Mouse (Mus musculus): Measurements from ENCODE around the gene Gphn. TPM values are rescaled to one million over a fixed set of nuclear protein-coding genes. Genes with fewer than 3 reads are reported as not detected.

The Gphn gene
- total and polyA plus RNA-seq, 3 experiments = 23.1 to 30.5 TPM; not detected in 1

DNA sequence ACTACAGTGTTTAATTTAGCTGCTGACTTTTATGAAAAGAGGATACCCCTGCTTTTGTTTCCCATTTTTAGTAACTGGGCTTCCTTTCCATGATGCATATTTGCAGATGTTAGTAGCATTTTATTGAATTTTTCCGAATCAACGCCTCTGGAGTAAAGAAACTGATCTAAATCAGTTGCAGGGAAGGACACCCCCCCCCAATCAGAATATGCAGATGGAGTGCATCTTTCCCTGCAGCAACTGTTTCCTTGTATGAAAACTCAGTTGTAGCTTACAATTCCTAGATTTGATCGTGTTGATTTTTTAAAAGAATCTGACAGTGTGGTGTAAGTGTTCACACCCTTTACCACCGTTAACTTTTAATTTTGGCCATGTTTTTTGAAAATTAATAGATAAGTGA lies 2.0 kb downstream of the Gphn start:
- Histone ChIP-seq H3K79me2 (ENCODE audit: control insufficient read depth, insufficient read depth, low read length, poor library complexity) (peaks cover 36% of the 10 kb centered on the region), H3K4me3 (ENCODE audit: control insufficient read depth in 1 of 2, insufficient read depth in 1 of 2, low read depth in 2 of 2, low read length in 2 of 2) (peak overlapping the region; percentile 36 to 98; a peak in 3 of 4 replicates), H3K27me3 (ENCODE audit: control insufficient read depth in 1 of 2, insufficient read depth in 2 of 2, low read length in 2 of 2) (no peaks in the 10 kb centered on the region), H3K9ac (ENCODE audit: control insufficient read depth, low read depth, low read length, poor library complexity, severe bottlenecking) (peak overlapping the region; percentile 40), H3K36me3 (ENCODE audit: control insufficient read depth in 1 of 2, insufficient read depth in 2 of 2, low read length in 2 of 2) (peaks cover 2 to 20% of the 10 kb centered on the region in 2 experiments; a peak in 3 of 4 replicates), H3K4me1 (ENCODE audit: control insufficient read depth in 1 of 2, insufficient read depth in 2 of 2, low read length in 2 of 2) (peaks cover 13 to 16% of the 10 kb centered on the region in 2 experiments), H3K27ac (ENCODE audit: control insufficient read depth, low read depth, low read length) (no peak overlapping the region), H3K9me3 (replicated peaks; ENCODE audit: insufficient read depth, low read length) (no peaks in the 10 kb centered on the region)
- DNase-seq (ENCODE audit: low read depth, low spot score) = peak; percentile 23
- no peak for TF ChIP-seq NELFE (IDR thresholded peaks at IDR 0.05; ENCODE audit: low read depth, low read length)
- no peak for TF ChIP-seq MAX (IDR thresholded peaks at IDR 0.05; ENCODE audit: low read length)
- 0 out of 2 replicates have a peak, but pooled peaks have one; percentile 7 for TF ChIP-seq ZC3H11A (IDR thresholded peaks at IDR 0.05; ENCODE audit: low read depth, low read length)
- TF ChIP-seq RCOR1 (IDR thresholded peaks at IDR 0.05; ENCODE audit: low read depth, low read length) = no peak
- TF ChIP-seq GATA1 (IDR thresholded peaks at IDR 0.05; ENCODE audit: low read depth, low read length) = no peak

DNA sequence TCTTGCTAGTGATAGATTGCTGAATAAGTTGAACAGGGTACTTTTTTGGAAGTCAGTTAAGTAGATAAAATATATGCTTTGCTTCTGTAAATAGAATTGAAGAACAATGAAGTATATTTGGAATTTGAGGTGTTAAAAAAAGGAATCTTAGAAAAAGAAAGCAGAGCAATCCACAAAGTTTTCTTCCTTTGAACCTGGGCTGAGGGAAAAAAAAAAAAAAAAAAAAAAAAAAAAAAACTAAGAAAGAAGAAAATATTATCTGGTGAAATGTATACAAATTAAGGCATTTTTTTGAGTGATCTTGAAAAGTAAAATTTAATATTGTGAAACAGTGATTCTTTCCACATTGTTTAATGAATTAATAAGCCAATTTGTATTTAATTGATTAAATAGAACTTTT lies 6.4 kb downstream of the Gphn start:
- Histone ChIP-seq H3K4me3 (ENCODE audit: control insufficient read depth in 1 of 2, insufficient read depth in 1 of 2, low read depth in 2 of 2, low read length in 2 of 2) (no peak overlapping the region), H3K27ac (ENCODE audit: control insufficient read depth, low read depth, low read length) (no peak overlapping the region), H3K4me1 (ENCODE audit: control insufficient read depth in 1 of 2, insufficient read depth in 2 of 2, low read length in 2 of 2) (peaks cover 11 to 14% of the 10 kb centered on the region in 2 experiments), H3K27me3 (ENCODE audit: control insufficient read depth in 1 of 2, insufficient read depth in 2 of 2, low read length in 2 of 2) (no peaks in the 10 kb centered on the region), H3K79me2 (ENCODE audit: control insufficient read depth, insufficient read depth, low read length, poor library complexity) (peaks cover 30% of the 10 kb centered on the region), H3K9me3 (replicated peaks; ENCODE audit: insufficient read depth, low read length) (no peaks in the 10 kb centered on the region), H3K36me3 (ENCODE audit: control insufficient read depth in 1 of 2, insufficient read depth in 2 of 2, low read length in 2 of 2) (peaks cover 2 to 15% of the 10 kb centered on the region in 2 experiments; a peak in 3 of 4 replicates), H3K9ac (ENCODE audit: control insufficient read depth, low read depth, low read length, poor library complexity, severe bottlenecking) (no peak overlapping the region)
- TF ChIP-seq ZNF384 (IDR thresholded peaks at IDR 0.05; ENCODE audit: low read depth, low read length) = peak; percentile 74
- no peak for TF ChIP-seq SMC3 (IDR thresholded peaks at IDR 0.05; ENCODE audit: low read depth, low read length)
- no peak for DNase-seq (ENCODE audit: low read depth, low spot score)

DNA sequence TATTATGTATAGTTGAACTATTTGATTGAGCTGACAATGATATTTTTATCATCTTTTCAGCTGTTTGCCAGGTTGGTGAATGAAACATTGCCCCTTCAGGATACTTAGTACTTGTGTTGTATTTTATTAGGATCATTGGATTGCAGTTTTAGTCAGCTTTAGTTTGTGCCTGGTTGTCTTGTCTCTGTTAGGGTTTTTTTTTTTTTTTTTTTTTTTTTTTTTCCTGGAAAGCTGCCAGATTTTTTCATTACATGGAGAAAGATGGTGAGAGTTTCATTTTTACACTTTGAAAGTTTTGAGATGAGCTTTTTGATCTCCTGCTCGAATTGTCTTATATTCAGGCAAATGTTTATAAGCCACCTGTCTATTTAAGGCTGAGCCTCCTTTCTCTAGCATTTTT lies 22.2 kb downstream of the Gphn start:
- peak overlapping the region in 1 of 2 experiments; percentile 51; a peak in 2 of 4 replicates for H3K4me3 ChIP-seq (ENCODE audit: control insufficient read depth in 1 of 2, insufficient read depth in 1 of 2, low read depth in 2 of 2, low read length in 2 of 2)
- no peaks in the 10 kb centered on the region for H3K27me3 ChIP-seq (ENCODE audit: control insufficient read depth in 1 of 2, insufficient read depth in 2 of 2, low read length in 2 of 2)
- no peaks in the 10 kb centered on the region for H3K9me3 ChIP-seq (replicated peaks; ENCODE audit: insufficient read depth, low read length)
- peak; percentile 98 for TF ChIP-seq ZNF384 (IDR thresholded peaks at IDR 0.05; ENCODE audit: low read depth, low read length)
- no peak for TF ChIP-seq POLR2A (IDR thresholded peaks at IDR 0.05; ENCODE audit: control insufficient read depth in 1 of 2, insufficient read depth in 1 of 2, low read depth in 1 of 2, low read length in 2 of 2, poor library complexity in 1 of 2)
- no peak for TF ChIP-seq KAT2A (conservative IDR thresholded peaks at IDR 0.05; ENCODE audit: low read depth, low read length)
- peaks cover 7% of the 10 kb centered on the region for H3K79me2 ChIP-seq (ENCODE audit: control insufficient read depth, insufficient read depth, low read length, poor library complexity)
- peaks cover 0 to 21% of the 10 kb centered on the region in 2 experiments; a peak in 2 of 4 replicates for H3K4me1 ChIP-seq (ENCODE audit: control insufficient read depth in 1 of 2, insufficient read depth in 2 of 2, low read length in 2 of 2)
- H3K9ac ChIP-seq (ENCODE audit: control insufficient read depth, low read depth, low read length, poor library complexity, severe bottlenecking) = peak overlapping the region; percentile 45; the same call in 1 of the 2 replicates
- peak; percentile 52 for DNase-seq (ENCODE audit: low read depth, low spot score)
- peaks cover 0 to 19% of the 10 kb centered on the region in 2 experiments; a peak in 2 of 4 replicates for H3K36me3 ChIP-seq (ENCODE audit: control insufficient read depth in 1 of 2, insufficient read depth in 2 of 2, low read length in 2 of 2)
- H3K27ac ChIP-seq (ENCODE audit: control insufficient read depth, low read depth, low read length) = no peak overlapping the region

DNA sequence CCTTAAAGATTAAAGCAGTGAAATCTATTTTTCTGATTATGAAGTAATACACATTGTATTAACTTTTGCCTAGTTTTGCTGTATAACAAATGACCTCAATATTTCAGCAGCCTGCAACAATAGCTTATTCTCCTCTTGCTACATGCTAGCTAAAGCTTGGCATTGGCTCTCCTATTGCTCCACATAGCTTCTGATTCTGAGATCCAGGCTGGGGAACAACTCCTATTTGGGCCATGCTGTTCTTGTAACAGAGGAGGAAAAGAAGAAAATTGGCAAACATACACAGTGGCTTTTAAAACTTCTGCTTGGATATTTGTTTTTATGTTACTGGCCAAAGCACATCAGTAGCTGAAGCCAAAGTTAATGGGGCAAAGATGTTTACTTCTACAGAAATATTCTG lies 23.0 kb downstream of the Gphn start:
- Histone ChIP-seq H3K9me3 (replicated peaks; ENCODE audit: insufficient read depth, low read length) (no peaks in the 10 kb centered on the region), H3K36me3 (ENCODE audit: control insufficient read depth in 1 of 2, insufficient read depth in 2 of 2, low read length in 2 of 2) (peaks cover 0 to 14% of the 10 kb centered on the region in 2 experiments; a peak in 2 of 4 replicates)
- TF ChIP-seq GATA1 (IDR thresholded peaks at IDR 0.05; ENCODE audit: low read depth, low read length) (no peak), CHD2 (IDR thresholded peaks at IDR 0.05; ENCODE audit: low read length) (no peak), JUND (IDR thresholded peaks at IDR 0.05; ENCODE audit: low read depth, low read length) (no peak), POLR2A (IDR thresholded peaks at IDR 0.05; ENCODE audit: control insufficient read depth in 1 of 2, insufficient read depth in 1 of 2, low read depth in 1 of 2, low read length in 2 of 2, poor library complexity in 1 of 2) (no peak), MEF2A (IDR thresholded peaks at IDR 0.05; ENCODE audit: extremely low read depth, insufficient replicate concordance, low read depth, low read length, poor library complexity, severe bottlenecking) (no peak), RAD21 (IDR thresholded peaks at IDR 0.05; ENCODE audit: low read depth, low read length) (no peak), ELF1 (IDR thresholded peaks at IDR 0.05; ENCODE audit: low read depth, low read length) (no peak)

More for the DNA sequence above, 23.0 kb downstream of the Gphn start:
- H3K79me2 ChIP-seq (ENCODE audit: control insufficient read depth, insufficient read depth, low read length, poor library complexity) = peaks cover 9% of the 10 kb centered on the region
- H3K9ac ChIP-seq (ENCODE audit: control insufficient read depth, low read depth, low read length, poor library complexity, severe bottlenecking) = no peak overlapping the region
- no peak for DNase-seq (ENCODE audit: low read depth, low spot score)
- no peak overlapping the region for H3K4me3 ChIP-seq (ENCODE audit: control insufficient read depth in 1 of 2, insufficient read depth in 1 of 2, low read depth in 2 of 2, low read length in 2 of 2)
- H3K27me3 ChIP-seq (ENCODE audit: control insufficient read depth in 1 of 2, insufficient read depth in 2 of 2, low read length in 2 of 2) = no peaks in the 10 kb centered on the region
- H3K4me1 ChIP-seq (ENCODE audit: control insufficient read depth in 1 of 2, insufficient read depth in 2 of 2, low read length in 2 of 2) = peaks cover 0 to 20% of the 10 kb centered on the region in 2 experiments; a peak in 2 of 4 replicates
- no peak overlapping the region for H3K27ac ChIP-seq (ENCODE audit: control insufficient read depth, low read depth, low read length)

Measured in MEL (cell line).